In the genomic region with DNA sequence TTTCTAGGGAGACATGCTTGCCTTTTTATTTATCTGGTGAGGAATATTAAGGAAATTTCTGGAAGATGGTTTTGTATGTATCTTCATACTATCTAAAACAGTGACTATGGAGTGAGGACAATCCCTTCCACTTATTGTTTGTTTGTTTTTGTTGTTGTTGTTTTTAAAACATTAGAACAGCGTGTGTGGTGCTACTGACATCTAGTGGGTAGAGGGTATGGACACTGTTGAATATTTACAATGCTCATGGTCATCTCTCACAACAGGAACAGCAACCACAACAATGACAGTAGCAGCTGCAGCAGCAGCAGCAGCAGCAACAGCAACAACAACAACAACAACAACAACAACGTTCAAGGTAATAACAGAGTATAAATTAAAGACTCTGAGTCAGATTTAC, we compare ENCODE assay signal across 24 mouse cellular contexts.
DNase-seq lines count a peak whose midpoint lies in the region; ATAC-seq and TF ChIP-seq lines count a peak whose summit lies in the region.
"Had no signal": no experiment of that assay in that cellular context is flagged by ENCODE, and none has a peak within 500 bp of the region (broad histone marks: within the 10 kb centered on the region; RNA-seq: fewer than 3 reads in every experiment).

No protein-coding gene starts in this region.

- H3K27ac ChIP-seq in forebrain, postnatal 0 days (ENCODE audit: low read depth, low read length) = no peak overlapping the region
- no peak overlapping the region for H3K27ac ChIP-seq in forebrain, embryonic 12.5 days
- no peak overlapping the region for H3K27ac ChIP-seq in intestine, postnatal 0 days (ENCODE audit: low read depth, low read length)
- H3K27ac ChIP-seq in intestine, embryonic 15.5 days = no peak overlapping the region
- H3K27ac ChIP-seq in left cerebral cortex, adult 2 months = no peak overlapping the region
- H3K27ac ChIP-seq: embryonic facial prominence, embryonic 12.5 days; embryonic facial prominence, embryonic 15.5 days; forebrain, embryonic 15.5 days; hindbrain, embryonic 15.5 days had no signal

- no peaks in the 10 kb centered on the region for H3K27me3 ChIP-seq in forebrain, postnatal 0 days (ENCODE audit: insufficient read depth, low read length)
- H3K27me3 ChIP-seq in forebrain, embryonic 12.5 days = no peaks in the 10 kb centered on the region
- H3K27me3 ChIP-seq in intestine, postnatal 0 days (replicated peaks; ENCODE audit: control insufficient read depth, insufficient read depth, low read length) = no peaks in the 10 kb centered on the region
- no peaks in the 10 kb centered on the region for H3K27me3 ChIP-seq in intestine, embryonic 15.5 days (replicated peaks)
- H3K27me3 ChIP-seq: CH12.LX; embryonic facial prominence, embryonic 12.5 days; embryonic facial prominence, embryonic 15.5 days; forebrain, embryonic 15.5 days; hindbrain, embryonic 15.5 days had no signal

- no peaks in the 10 kb centered on the region for H3K9me3 ChIP-seq in forebrain, postnatal 0 days (ENCODE audit: low read length)
- no peaks in the 10 kb centered on the region for H3K9me3 ChIP-seq in forebrain, embryonic 12.5 days
- H3K9me3 ChIP-seq in intestine, postnatal 0 days (ENCODE audit: control insufficient read depth) = no peaks in the 10 kb centered on the region
- no peaks in the 10 kb centered on the region for H3K9me3 ChIP-seq in intestine, embryonic 15.5 days
- H3K9me3 ChIP-seq: embryonic facial prominence, embryonic 12.5 days; embryonic facial prominence, embryonic 15.5 days; forebrain, embryonic 15.5 days; G1E; hindbrain, embryonic 15.5 days had no signal

- intact Hi-C loops in left cerebral cortex, adult 2 months (cut with DNase I) = loop anchor here (5.0 kb wide), 1 partner anchor 256 kb away; no protein-coding TSS in a partner anchor

- H3K9ac ChIP-seq in forebrain, postnatal 0 days = no peak overlapping the region
- H3K9ac ChIP-seq in forebrain, embryonic 12.5 days = no peak overlapping the region
- H3K9ac ChIP-seq in intestine, postnatal 0 days (ENCODE audit: low read depth, low read length) = no peak overlapping the region
- no peak overlapping the region for H3K9ac ChIP-seq in intestine, embryonic 15.5 days
- H3K9ac ChIP-seq: embryonic facial prominence, embryonic 12.5 days; embryonic facial prominence, embryonic 15.5 days; forebrain, embryonic 15.5 days; hindbrain, embryonic 15.5 days had no signal

- no peak overlapping the region for H3K4me3 ChIP-seq in forebrain, postnatal 0 days (ENCODE audit: low read depth, low read length)
- no peak overlapping the region for H3K4me3 ChIP-seq in forebrain, embryonic 12.5 days (replicated peaks)
- no peak overlapping the region for H3K4me3 ChIP-seq in intestine, postnatal 0 days (ENCODE audit: low read depth, low read length)
- no peak overlapping the region for H3K4me3 ChIP-seq in intestine, embryonic 15.5 days (replicated peaks)
- H3K4me3 ChIP-seq in left cerebral cortex, adult 2 months = no peak overlapping the region
- H3K4me3 ChIP-seq: embryonic facial prominence, embryonic 12.5 days; embryonic facial prominence, embryonic 15.5 days; forebrain, embryonic 15.5 days; hindbrain, embryonic 15.5 days had no signal

- TF ChIP-seq CTCF in forebrain, postnatal 0 days (IDR thresholded peaks at IDR 0.05; ENCODE audit: low read depth) = peak; percentile 44
- TF ChIP-seq CTCF in intestine, postnatal 0 days (IDR thresholded peaks at IDR 0.05; ENCODE audit: low read depth) = peak; percentile 41
- peak; percentile 22; the same call in 1 of the 2 replicates for TF ChIP-seq CTCF in left cerebral cortex, adult 2 months (IDR thresholded peaks at IDR 0.05)

- no peak for DNase-seq in forebrain, postnatal 0 days
- DNase-seq in left cerebral cortex, adult 2 months (ENCODE audit: extremely low spot score in 1 of 2, low spot score in 2 of 2) = no peak
- DNase-seq in left cerebral cortex, adult 8-10 months (ENCODE audit: low spot score in 2 of 2) = no peak
- DNase-seq in A20 (ENCODE audit: low read depth, low spot score) = peak; percentile 10
- DNase-seq in gastrocnemius, postnatal 4 days (ENCODE audit: low spot score in 2 of 2) = no peak
- DNase-seq: adrenal gland, postnatal 14 days; B cell, adult 2 months; cerebellum, adult 11 months; cerebellum, adult 2 months; cerebellum, adult 9-11 months; cerebellum, postnatal 25 days; gastrocnemius, postnatal 10 days; gastrocnemius, postnatal 36 days had no signal

- no peaks in the 10 kb centered on the region for H3K4me1 ChIP-seq in forebrain, postnatal 0 days (ENCODE audit: insufficient read depth)
- no peaks in the 10 kb centered on the region for H3K4me1 ChIP-seq in forebrain, embryonic 12.5 days
- no peaks in the 10 kb centered on the region for H3K4me1 ChIP-seq in intestine, postnatal 0 days (replicated peaks; ENCODE audit: control insufficient read depth, insufficient read depth, low read length)
- no peaks in the 10 kb centered on the region for H3K4me1 ChIP-seq in intestine, embryonic 15.5 days (replicated peaks)
- H3K4me1 ChIP-seq: embryonic facial prominence, embryonic 12.5 days; embryonic facial prominence, embryonic 15.5 days; forebrain, embryonic 15.5 days; hindbrain, embryonic 15.5 days had no signal

- no peak for ATAC-seq in forebrain, postnatal 0 days
- ATAC-seq in forebrain, embryonic 12.5 days (ENCODE audit: low FRiP score) = no peak
- ATAC-seq in intestine, postnatal 0 days = no peak
- ATAC-seq in intestine, embryonic 15.5 days = no peak
- ATAC-seq: forebrain, embryonic 15.5 days; Patski had no signal

- H3K4me2 ChIP-seq in forebrain, postnatal 0 days (ENCODE audit: low read depth) = no peak overlapping the region
- H3K4me2 ChIP-seq in forebrain, embryonic 12.5 days = no peak overlapping the region
- no peak overlapping the region for H3K4me2 ChIP-seq in intestine, postnatal 0 days (replicated peaks; ENCODE audit: low read depth)
- H3K4me2 ChIP-seq in intestine, embryonic 15.5 days (replicated peaks) = no peak overlapping the region
- H3K4me2 ChIP-seq: embryonic facial prominence, embryonic 12.5 days; embryonic facial prominence, embryonic 15.5 days; forebrain, embryonic 15.5 days; heart, embryonic 11.5 days; hindbrain, embryonic 15.5 days had no signal

- H3K36me3 ChIP-seq in forebrain, postnatal 0 days (ENCODE audit: insufficient read depth) = no peaks in the 10 kb centered on the region
- H3K36me3 ChIP-seq in forebrain, embryonic 12.5 days (replicated peaks) = no peaks in the 10 kb centered on the region
- no peaks in the 10 kb centered on the region for H3K36me3 ChIP-seq in intestine, postnatal 0 days (ENCODE audit: control insufficient read depth, insufficient read depth)
- no peaks in the 10 kb centered on the region for H3K36me3 ChIP-seq in intestine, embryonic 15.5 days
- H3K36me3 ChIP-seq: embryonic facial prominence, embryonic 12.5 days; embryonic facial prominence, embryonic 15.5 days; forebrain, embryonic 15.5 days; G1E; hindbrain, embryonic 15.5 days had no signal

- WGBS in forebrain, postnatal 0 days = 84% methylated on average over 2 of the region's 2 CpGs
- 82% methylated on average over 2 of the region's 2 CpGs for WGBS in forebrain, embryonic 12.5 days
- WGBS in intestine, postnatal 0 days = 61% methylated on average over 2 of the region's 2 CpGs
- 74% methylated on average over 2 of the region's 2 CpGs for WGBS in intestine, embryonic 15.5 days
